Mouse (Mus musculus): ENCODE results near the gene Atp2c2.

- TF ChIP-seq MAX (IDR thresholded peaks at IDR 0.05) (no peak), CTCF (IDR thresholded peaks at IDR 0.05; ENCODE audit: control insufficient read depth, insufficient read depth, insufficient read length) (no peak), CEBPB (IDR thresholded peaks at IDR 0.05; ENCODE audit: low read depth) (no peak), USF1 (IDR thresholded peaks at IDR 0.05; ENCODE audit: low read depth) (no peak), MYOG (IDR thresholded peaks at IDR 0.05; ENCODE audit: control insufficient read depth, extremely low read depth, insufficient read length) (no peak), MYOD1 (IDR thresholded peaks at IDR 0.05; ENCODE audit: control insufficient read depth, insufficient read length, low read depth) (no peak), FOSL1 (IDR thresholded peaks at IDR 0.05; ENCODE audit: insufficient read depth, low read length, poor library complexity, severe bottlenecking) (no peak)
These were observed 25.7 kb upstream of the Atp2c2 start for GRCm38 (mm10) chr8:119673976-119674555.

Data from C2C12 (cell line).